Mouse (Mus musculus) thymus, adult 2 months (tissue): ENCODE results near the gene Tubb4b. TPM values are rescaled to one million over a fixed set of nuclear protein-coding genes. Genes with fewer than 3 reads are reported as not detected.

ENCODE experiments used
- DNase-seq: peaks from one replicate; pipeline ENCODE4 v3.0.0; 2021
- H3K27ac ChIP-seq: fragments of 200-500 bp; 2 replicates; pipeline ENCODE4 v1.5.1; 2012; ENCODE audit warnings: low read length, control low read depth; ENCODE audit not compliant: control insufficient read depth, insufficient read depth
- H3K27me3 ChIP-seq: fragments of 200-500 bp; 2 replicates; pipeline ENCODE4 v1.6.1; 2012; ENCODE audit warnings: mild to moderate bottlenecking, low read length, moderate library complexity, mixed read lengths; ENCODE audit not compliant: control insufficient read depth, insufficient read depth
- H3K36me3 ChIP-seq: fragments of 200-500 bp; 2 replicates; pipeline ENCODE4 v1.6.1; 2012; ENCODE audit warnings: mild to moderate bottlenecking, low read length, moderate library complexity; ENCODE audit not compliant: control insufficient read depth, insufficient read depth
- H3K4me1 ChIP-seq: fragments of 200-500 bp; replicated peaks from 2 replicates; pipeline ENCODE4 v1.6.1; 2012; ENCODE audit warnings: low read length; ENCODE audit not compliant: control insufficient read depth, insufficient read depth
- H3K4me3 ChIP-seq: fragments of 200-500 bp; 2 replicates; pipeline ENCODE4 v1.5.1; 2012; ENCODE audit warnings: mild to moderate bottlenecking, low read length, control low read depth, moderate library complexity; ENCODE audit not compliant: control insufficient read depth, insufficient read depth
- CTCF ChIP-seq: fragments of 200-500 bp; IDR thresholded peaks from 2 replicates; pipeline ENCODE4 v1.5.1; 2012; ENCODE audit warnings: mild to moderate bottlenecking, control low read depth, low read length, moderate library complexity, borderline replicate concordance; ENCODE audit not compliant: control insufficient read depth, poor library complexity, insufficient read depth; ENCODE audit errors: extremely low read depth
- POLR2A ChIP-seq: fragments of 200-500 bp; IDR thresholded peaks from 2 replicates; pipeline ENCODE4 v1.6.1; 2012; ENCODE audit warnings: mild to moderate bottlenecking, low read length, control low read depth, moderate library complexity; ENCODE audit not compliant: control insufficient read depth, poor library complexity, insufficient read depth; ENCODE audit errors: extremely low read depth
- WGBS: fragments of 180-500 bp; shearing (Covaris S2); methylation state at CpG from one replicate; pipeline ENCODE4 v1.1.7; 2018; 5-methylcytosine and 5-hydroxymethylcytosine counted together
- polyA plus RNA-seq: library from polyadenylated mRNA; depleted of rRNA; stranded (reverse); fragments of >200 nt; gene quantifications from 2 replicates; pipeline ENCODE4 v1.2.3, GENCODE M21; 2012

Tubb4b gene
- polyA plus RNA-seq, 1 experiment, result 613 TPM

DNA sequence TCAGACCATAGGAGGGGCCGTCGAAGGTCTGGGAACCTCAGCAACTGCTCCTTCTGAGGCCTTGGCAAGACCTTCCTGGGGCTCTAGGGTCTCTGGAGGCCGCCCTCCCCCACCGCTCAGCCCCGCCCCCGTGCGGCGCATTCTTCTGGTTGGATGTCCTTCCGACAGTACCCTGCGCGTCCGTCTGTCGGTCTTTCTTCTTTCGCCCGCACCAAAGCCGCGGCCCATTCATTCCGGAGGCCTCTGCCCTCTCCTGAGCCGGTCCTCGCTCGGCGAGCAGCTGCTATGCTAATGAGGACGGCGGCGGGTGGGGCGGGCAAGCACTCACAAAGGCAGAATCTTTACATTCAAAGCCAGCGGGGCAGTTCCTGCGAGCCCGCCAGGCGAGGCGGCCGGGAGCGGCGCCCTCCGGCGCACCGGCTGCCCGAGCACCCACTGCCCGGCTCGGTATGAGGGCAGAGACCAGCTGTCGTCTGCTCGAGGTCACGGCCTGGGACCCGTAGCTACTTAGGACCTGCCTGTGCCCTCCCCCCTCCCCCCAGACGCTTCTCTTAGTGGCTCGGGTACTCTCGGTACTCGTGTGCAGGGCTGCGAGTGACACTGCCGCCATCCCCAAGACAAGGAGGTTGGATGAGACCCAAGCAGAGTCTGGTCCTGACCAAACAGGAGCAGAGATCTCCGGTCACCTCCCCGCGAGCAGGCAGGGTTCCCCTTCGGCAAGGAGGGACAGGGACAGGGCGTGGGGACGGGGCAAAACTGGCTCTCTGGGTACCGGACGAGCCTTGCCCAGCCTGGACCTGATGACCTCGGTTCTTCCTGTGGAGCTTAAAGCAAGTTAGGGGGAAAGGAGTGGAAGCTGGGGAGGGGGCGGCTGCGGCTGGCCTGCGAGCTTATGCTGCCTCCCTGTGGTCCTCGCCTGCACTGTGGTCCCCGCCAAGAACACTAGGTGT is 38.6 kb downstream of the Tubb4b start:
- no peaks in the 10 kb centered on the region for H3K27me3 ChIP-seq
- peak; percentile 67 for DNase-seq
- WGBS, result 3% methylated on average over 63 of the region's 64 CpGs
- peak overlapping the region; percentile 53 for H3K4me3 ChIP-seq
- no peak overlapping the region for H3K27ac ChIP-seq
- peaks cover 32% of the 10 kb centered on the region for H3K4me1 ChIP-seq
- TF ChIP-seq CTCF (0 out of 2 replicates have a peak, but pooled peaks have one; percentile 23), POLR2A (no peak)
- no peaks in the 10 kb centered on the region for H3K36me3 ChIP-seq

DNA sequence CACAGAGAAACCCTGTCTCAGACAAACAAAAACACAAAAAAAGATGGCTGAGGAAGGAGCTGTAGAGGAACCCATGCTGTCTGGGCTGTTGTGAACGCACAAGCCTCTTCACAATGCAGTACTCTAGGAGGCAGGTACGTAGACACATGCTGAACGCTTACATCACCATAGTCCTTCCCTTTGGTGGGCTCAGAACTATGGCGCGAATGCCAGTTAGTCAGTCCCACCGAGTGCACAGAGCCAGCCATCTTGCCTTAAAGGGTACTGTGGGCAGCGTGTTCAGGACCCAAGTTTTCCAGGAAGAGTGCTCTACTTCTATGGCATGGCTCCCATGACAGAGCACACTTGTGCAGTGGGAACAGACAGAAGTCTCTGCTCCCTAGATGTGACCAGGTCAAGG is 40.0 kb downstream of the Tubb4b start:
- H3K4me3 ChIP-seq, result no peak overlapping the region
- no peaks in the 10 kb centered on the region for H3K36me3 ChIP-seq
- H3K27ac ChIP-seq, result no peak overlapping the region
- H3K27me3 ChIP-seq, result no peaks in the 10 kb centered on the region
- 96% methylated on average over 7 of the region's 7 CpGs for WGBS
- no peak for DNase-seq
- peaks cover 36% of the 10 kb centered on the region for H3K4me1 ChIP-seq
- TF ChIP-seq POLR2A (no peak), CTCF (no peak)

DNA sequence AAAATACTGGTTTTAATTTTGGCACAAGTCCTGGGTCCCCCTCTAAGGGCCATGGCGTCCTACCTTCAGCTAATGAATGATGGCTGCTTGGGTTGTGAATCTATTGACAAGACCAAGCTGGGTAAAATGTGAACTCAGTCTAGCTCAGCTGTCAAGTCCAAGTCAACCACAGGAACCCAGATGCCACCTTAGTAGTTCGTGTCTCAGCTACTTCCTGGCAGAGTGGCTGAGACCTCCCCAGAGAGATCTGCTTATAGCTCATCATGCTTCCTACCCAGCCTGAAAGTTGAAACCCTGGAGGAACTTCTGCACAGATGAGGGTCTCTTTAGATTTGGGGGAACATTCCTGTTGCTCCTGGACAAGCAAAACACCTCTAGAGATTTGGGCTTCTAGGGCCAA is 41.2 kb downstream of the Tubb4b start:
- H3K27ac ChIP-seq, result no peak overlapping the region
- H3K4me3 ChIP-seq, result no peak overlapping the region
- H3K4me1 ChIP-seq, result peaks cover 36% of the 10 kb centered on the region
- no peaks in the 10 kb centered on the region for H3K27me3 ChIP-seq
- 26% methylated on average over 2 of the region's 2 CpGs for WGBS
- TF ChIP-seq CTCF (no peak), POLR2A (no peak)
- H3K36me3 ChIP-seq, result no peaks in the 10 kb centered on the region
- DNase-seq, result peak; percentile 33

DNA sequence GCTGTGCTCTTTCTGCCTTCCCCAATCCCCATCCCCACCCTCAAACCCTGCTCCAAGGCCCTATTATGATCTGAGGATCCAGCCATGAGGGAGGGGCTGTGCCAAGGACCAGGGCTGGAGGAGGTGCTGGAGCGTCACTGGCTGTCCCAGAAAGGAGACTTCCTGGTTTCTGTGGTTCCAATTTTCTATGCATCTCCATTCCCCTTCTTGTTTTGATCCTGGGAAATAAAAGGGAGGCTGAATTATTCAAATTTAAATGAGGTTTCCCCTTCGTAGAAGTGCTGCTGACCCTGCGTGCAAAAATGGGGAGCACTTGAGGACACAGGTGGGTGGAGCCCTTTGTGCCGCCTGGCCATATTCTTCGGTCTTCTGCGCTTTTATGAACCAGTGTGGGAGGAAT is 41.8 kb downstream of the Tubb4b start:
- H3K4me3 ChIP-seq, result no peak overlapping the region
- H3K36me3 ChIP-seq, result no peaks in the 10 kb centered on the region
- H3K4me1 ChIP-seq, result peaks cover 36% of the 10 kb centered on the region
- H3K27me3 ChIP-seq, result no peaks in the 10 kb centered on the region
- 36% methylated on average over 6 of the region's 6 CpGs for WGBS
- TF ChIP-seq CTCF, result no peak
- TF ChIP-seq POLR2A, result no peak
- DNase-seq, result no peak
- H3K27ac ChIP-seq, result no peak overlapping the region

DNA sequence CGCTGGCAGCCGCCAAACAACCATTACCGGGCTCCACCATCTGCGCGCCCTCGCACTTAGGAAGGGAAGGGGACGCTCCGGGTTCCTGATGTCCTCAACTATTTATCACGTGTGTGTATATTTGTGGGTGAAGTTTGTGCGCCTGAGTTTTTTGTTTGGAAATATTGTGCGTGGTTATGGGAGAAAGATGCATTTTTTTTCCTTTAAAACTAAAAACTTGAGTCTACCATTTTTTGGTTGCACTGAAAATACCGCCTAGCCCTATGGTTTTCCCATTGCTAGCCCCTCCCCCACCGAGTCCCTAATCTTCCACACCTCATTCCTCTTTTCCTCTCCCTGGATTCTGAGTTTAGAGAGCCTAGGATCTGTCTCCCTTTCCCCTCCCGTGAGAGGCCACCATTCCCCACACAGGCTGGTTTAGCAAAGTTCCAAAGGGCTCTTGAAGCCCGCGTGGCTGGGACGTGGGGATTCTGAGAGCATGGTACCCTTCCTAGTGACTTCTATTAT is 42.6 kb downstream of the Tubb4b start:
- TF ChIP-seq CTCF (no peak), POLR2A (no peak)
- WGBS, result 6% methylated on average over 17 of the region's 17 CpGs
- H3K4me1 ChIP-seq, result peaks cover 36% of the 10 kb centered on the region
- H3K27me3 ChIP-seq, result no peaks in the 10 kb centered on the region
- H3K4me3 ChIP-seq, result peak overlapping the region; percentile 54
- DNase-seq, result no peak
- H3K27ac ChIP-seq, result no peak overlapping the region
- H3K36me3 ChIP-seq, result no peaks in the 10 kb centered on the region

DNA sequence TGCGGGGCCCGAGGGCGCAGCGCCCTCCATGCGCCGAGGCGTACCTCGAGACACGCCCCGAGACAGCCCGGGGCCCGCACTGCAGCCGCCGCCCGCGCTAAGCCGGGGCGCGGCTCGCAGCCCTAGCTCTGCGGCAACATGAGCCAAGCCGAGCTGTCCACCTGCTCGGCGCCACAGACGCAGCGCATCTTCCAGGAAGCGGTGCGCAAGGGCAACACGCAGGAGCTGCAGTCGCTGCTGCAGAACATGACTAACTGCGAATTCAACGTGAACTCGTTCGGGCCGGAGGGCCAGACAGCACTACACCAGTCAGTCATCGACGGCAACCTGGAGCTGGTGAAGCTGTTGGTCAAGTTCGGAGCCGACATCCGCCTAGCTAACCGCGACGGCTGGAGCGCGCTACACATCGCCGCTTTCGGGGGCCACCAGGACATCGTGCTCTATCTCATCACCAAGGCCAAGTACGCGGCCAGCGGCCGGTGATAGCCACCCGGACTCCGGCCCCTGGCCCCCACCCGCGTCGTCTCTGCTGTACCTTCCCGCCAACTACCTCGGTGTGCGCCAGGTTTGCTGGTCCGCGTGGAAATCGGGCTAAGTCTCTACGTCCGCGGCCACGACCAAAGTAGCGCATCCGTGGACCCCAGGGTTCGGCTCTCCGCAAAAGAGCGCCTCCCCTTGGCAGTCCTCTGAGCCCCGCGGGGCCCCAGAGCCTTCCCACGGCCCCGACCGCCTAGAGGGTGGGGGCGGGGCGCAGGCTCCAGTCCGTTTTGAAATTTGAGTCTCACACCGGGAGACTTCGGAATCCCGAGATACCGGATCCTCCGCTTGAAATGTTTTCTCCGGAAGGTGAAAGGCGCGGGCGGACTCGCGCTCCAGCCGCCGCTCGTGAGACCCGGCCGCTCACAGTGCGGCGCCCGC is 43.3 kb downstream of the Tubb4b start:
- Histone ChIP-seq H3K27me3 (no peaks in the 10 kb centered on the region), H3K27ac (no peak overlapping the region), H3K36me3 (no peaks in the 10 kb centered on the region), H3K4me1 (peaks cover 33% of the 10 kb centered on the region), H3K4me3 (peak overlapping the region; percentile 54)
- TF ChIP-seq POLR2A (no peak; the same call in 1 of the 2 replicates), CTCF (no peak)
- under 1% methylated on average over 100 of the region's 100 CpGs for WGBS
- DNase-seq, result peak; percentile 57
